Mouse (Mus musculus) mouse trophoblast stem cell (cell line): ENCODE measurements around the gene Ccdc28a.

ENCODE experiments used
- in situ Hi-C, 2 experiments: fragments of 300-500 bp; cut with MseI, MboI; formaldehyde crosslinking; loops; 2 replicates in 1 of 2; 3 replicates in 1 of 2; pipeline ENCODE4 v1.15.1; 2025

Gene Ccdc28a

DNA sequence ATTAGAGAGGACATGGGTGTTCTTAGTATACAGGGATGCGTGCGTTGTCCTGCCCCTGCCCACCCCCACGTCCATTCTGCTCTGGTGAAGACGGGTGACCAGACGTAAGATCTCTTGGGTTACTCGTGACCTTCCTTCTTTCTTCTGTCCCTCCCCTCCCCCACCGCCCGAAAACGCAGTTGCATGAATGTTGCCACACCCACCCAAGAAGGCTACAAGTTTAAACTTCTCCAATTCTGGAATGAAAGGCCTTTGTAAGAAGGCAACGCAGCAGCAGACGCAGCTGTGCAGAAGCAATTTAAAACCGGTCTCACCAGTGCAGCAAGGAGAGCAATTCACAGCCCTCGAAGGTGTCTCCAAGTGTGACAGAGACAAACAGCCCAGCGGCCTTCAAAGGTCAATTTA is 40.1 kb downstream of the Ccdc28a start:
- in situ Hi-C loops: loop anchor here (5.0 to 25.0 kb wide), 3 partner anchors 140 to 432 kb away; partner anchors contain the start of gene Reps1 (in 1 of the 2)

DNA sequence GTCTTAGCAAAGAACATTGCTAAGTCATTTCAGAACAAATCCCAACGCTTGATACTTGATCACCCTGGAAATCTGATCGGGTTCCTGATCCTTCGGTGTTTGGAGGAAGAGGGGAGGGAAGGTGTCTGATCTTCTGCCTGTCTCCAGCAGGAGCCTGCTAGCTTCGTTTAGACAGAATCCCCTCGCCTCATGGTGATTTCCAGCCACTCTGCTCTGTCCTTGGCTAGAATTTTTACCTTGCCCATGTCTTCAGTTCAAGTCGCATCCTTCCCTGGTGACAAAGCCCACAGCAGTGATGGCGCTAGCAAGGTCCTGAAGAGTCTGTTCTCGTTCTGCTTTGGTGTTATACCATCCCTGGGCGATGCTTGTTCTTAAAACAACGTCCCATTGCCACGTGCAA is 40.6 kb downstream of the Ccdc28a start:
- in situ Hi-C loops: loop anchor here (10.0 to 25.0 kb wide), 2 partner anchors 139 to 432 kb away; partner anchors contain the start of gene Reps1 (in 1 of the 2)

DNA sequence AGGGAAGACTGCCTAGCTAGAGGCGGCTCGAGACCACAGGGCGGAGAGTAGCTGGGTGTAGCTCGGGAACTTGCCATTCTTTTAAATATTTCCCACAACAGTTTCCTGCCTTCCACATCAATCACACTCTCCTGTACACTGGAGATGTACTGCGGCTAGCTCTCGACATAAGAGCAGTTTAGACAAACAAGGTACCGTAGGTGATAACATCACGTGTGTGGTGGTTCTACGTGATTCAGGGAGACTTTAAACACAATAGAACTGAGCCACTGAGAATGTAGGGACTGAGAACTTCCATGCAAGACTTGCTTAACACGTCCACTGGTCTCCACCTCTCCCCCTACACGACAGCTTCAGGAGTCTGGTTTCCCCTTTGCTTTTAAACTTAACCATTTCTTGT is 41.6 kb downstream of the Ccdc28a start:
- in situ Hi-C loops: loop anchor here (10.0 to 25.0 kb wide), 2 partner anchors 138 to 431 kb away; partner anchors contain the start of gene Reps1 (in 1 of the 2)

DNA sequence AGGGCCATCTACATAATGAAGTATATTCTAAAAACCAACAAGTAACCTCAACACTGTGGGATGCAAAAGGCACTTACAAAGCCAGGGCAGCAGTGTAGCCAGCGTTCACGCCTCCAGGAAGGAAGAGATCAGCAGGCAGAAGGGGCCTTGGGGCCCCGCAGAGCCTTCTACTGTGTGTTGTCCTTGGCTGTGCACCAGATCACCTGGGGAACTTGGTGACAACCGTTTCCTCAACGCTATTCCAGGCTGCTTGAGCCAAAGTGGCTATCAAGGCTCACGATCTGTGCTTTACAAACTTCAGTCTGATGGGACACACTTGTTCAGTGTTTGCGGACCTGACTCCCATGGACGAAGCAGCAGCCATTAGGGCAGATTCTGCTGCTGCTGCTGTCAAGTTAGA is 43.1 kb downstream of the Ccdc28a start:
- in situ Hi-C loops: loop anchor here (10.0 to 25.0 kb wide), 2 partner anchors 137 to 429 kb away; partner anchors contain the start of gene Reps1 (in 1 of the 2)

DNA sequence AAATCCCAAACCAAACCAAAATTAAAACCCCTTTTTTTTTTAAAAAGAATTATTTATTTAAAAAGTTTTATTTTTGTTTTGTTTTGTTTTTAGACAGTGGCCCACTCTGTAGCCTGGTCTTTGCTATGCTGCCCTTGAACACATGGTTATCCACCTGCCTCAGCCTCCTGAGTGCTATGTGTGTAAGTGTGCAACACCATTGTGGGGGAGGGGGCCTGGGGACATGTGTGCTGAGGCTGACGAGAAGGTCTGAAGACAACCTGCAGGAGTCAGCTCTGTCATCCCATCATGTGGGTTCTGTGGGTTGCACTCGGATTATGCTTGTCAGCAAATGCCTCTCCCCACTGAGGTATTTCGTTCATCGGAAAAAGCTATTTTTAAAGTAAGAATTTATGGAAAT is 45.3 kb downstream of the Ccdc28a start:
- in situ Hi-C loops: loop anchor here in 1 of 2 experiments (25.0 kb wide), 1 partner anchor 427 kb away; no protein-coding TSS in a partner anchor

DNA sequence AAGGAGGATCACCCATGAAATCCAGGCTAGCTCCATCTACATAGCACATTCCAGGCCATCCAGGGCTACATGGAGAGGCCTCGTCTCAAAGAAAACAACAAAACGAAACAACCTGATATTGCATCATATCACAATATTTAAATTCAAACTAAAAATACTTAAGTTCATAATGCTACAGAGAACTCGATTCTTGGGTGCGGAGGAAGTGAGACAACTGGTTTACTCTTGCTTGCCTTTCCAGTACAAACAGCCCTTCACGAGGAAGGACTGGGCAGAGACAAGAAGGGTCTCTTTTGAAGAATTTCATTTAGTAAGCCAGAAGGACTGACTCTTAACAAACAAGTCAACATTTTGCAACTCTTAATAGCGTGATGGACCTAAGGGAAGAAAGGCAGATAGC is 46.2 kb downstream of the Ccdc28a start:
- in situ Hi-C loops: loop anchor here in 1 of 2 experiments (25.0 kb wide), 1 partner anchor 426 kb away; no protein-coding TSS in a partner anchor

DNA sequence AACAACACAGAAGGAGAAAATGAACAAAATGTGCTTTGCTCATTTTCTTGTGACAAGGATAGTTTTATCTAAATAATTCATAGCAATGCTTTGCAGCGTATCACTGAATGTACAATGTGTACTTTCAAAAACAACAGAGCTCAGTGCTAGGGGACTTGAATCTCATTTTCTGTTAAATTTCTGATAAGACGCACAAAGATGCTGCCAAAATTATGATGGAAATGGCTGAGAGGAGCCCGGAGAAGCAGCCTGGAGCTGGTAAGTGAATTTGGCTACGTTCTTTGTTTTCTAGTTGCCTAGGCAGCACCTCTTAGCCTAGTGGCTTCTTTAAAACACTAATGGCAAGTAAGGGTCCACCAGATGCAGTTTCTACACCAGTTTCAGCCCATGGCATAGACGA is 52.6 kb downstream of the Ccdc28a start:
- in situ Hi-C loops: loop anchor here in 1 of 2 experiments (25.0 kb wide), 1 partner anchor 420 kb away; no protein-coding TSS in a partner anchor

DNA sequence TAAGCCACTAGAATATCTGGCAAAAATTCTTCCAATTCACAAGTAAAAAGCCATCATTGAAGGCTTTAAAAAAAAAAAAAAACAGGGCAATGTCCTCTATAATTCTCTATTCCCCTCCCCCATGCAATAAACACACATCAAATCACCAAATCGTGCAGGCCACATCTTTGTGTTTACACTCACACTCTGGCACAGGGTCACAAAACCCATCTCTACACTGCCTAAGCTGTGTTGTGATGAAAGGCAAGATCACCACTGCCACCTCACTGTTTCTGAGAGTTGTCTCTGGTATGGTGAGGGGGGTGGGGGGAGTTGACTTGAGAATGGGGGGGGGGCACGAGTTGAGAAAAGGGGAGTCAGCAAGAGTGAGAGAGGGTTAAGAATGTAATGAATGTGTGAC is 57.5 kb downstream of the Ccdc28a start:
- in situ Hi-C loops: loop anchor here in 1 of 2 experiments (25.0 kb wide), 1 partner anchor 415 kb away; no protein-coding TSS in a partner anchor

DNA sequence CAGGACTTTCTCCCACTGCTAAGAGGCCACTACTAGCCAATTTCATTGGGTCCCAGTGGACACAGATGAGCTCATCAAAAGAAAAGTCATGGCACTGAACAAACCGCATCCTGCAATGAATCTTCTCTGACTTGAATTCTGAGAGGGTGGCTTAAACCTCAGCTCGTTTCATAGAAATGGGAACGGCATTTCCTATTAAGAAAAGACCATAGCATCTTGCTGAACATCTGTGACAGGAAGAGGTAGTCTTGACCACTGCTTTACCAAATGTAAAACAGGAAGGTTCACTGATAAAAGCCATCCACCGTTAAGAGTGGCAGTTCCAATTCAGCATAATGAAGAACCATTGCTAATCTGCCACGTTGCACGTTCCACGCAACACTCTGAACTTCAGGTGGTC is 58.1 kb downstream of the Ccdc28a start:
- in situ Hi-C loops: loop anchor here in 1 of 2 experiments (25.0 kb wide), 1 partner anchor 414 kb away; no protein-coding TSS in a partner anchor

DNA sequence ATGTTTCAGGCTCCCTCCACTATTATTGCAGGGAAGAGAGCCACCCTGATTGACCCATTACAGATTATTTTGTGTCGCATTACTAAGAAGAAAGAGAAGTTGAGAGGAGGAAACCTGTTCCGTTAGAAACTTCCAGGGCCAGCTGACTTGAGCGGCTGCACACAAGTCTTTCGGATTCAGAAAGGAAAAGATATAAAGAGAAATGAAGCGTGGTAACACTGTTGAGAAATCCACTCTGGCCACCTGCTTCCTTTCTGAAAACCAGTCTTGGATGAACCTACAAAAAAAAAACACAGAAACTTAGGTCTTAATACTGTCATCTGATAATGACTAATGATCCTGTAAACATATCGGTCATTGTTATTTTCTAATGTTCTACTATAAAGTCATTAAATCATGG is 59.7 kb downstream of the Ccdc28a start:
- in situ Hi-C loops: loop anchor here in 1 of 2 experiments (25.0 kb wide), 1 partner anchor 413 kb away; no protein-coding TSS in a partner anchor
